Mouse (Mus musculus) testis, adult 2 months (tissue): ENCODE data around the gene Fgfr1op2. TPM values are rescaled to one million over a fixed set of nuclear protein-coding genes. Genes with fewer than 3 reads are reported as not detected.

Experiments used
- H3K27ac ChIP-seq: fragments of 200-500 bp; 2 replicates; pipeline ENCODE4 v1.5.1; 2012; ENCODE audit warnings: low read depth, low read length; ENCODE audit not compliant: control insufficient read depth, insufficient read depth
- H3K27me3 ChIP-seq: fragments of 200-500 bp; 2 replicates; pipeline ENCODE4 v1.6.1; 2012; ENCODE audit warnings: mild to moderate bottlenecking, low read length, moderate library complexity; ENCODE audit not compliant: control insufficient read depth, insufficient read depth
- H3K36me3 ChIP-seq: fragments of 200-500 bp; 2 replicates; pipeline ENCODE4 v1.6.1; 2012; ENCODE audit warnings: mild to moderate bottlenecking, low read length; ENCODE audit not compliant: control insufficient read depth, insufficient read depth
- H3K4me1 ChIP-seq: fragments of 200-500 bp; 2 replicates; pipeline ENCODE4 v1.6.1; 2012; ENCODE audit warnings: low read length; ENCODE audit not compliant: control insufficient read depth, insufficient read depth
- H3K4me3 ChIP-seq: fragments of 200-500 bp; 2 replicates; pipeline ENCODE4 v1.5.1; 2012; ENCODE audit warnings: low read depth, mild to moderate bottlenecking, low read length, moderate library complexity, mixed read lengths; ENCODE audit not compliant: control insufficient read depth
- CTCF ChIP-seq: fragments of 200-500 bp; IDR thresholded peaks from 2 replicates; pipeline ENCODE4 v1.5.1; 2012; ENCODE audit warnings: low read depth, mild to moderate bottlenecking, inconsistent platforms, low read length, moderate library complexity; ENCODE audit not compliant: control insufficient read depth, insufficient read depth, insufficient replicate concordance
- POLR2A ChIP-seq: fragments of 200-500 bp; IDR thresholded peaks from 2 replicates; pipeline ENCODE4 v1.6.1; 2012; ENCODE audit warnings: low read depth, mild to moderate bottlenecking, inconsistent platforms, low read length, moderate library complexity; ENCODE audit not compliant: control insufficient read depth
- polyA plus RNA-seq: library from polyadenylated mRNA; depleted of rRNA; stranded (reverse); fragments of >200 nt; gene quantifications from 2 replicates; pipeline ENCODE4 v1.2.3, GENCODE M21; 2012

Gene Fgfr1op2
- polyA plus RNA-seq, 1 experiment, result 154 TPM

- no peaks in the 10 kb centered on the region for H3K27me3 ChIP-seq
- H3K36me3 ChIP-seq, result no peaks in the 10 kb centered on the region
- H3K4me1 ChIP-seq, result no peaks in the 10 kb centered on the region
- no peak overlapping the region for H3K27ac ChIP-seq
- H3K4me3 ChIP-seq, result no peak overlapping the region
- no peak for TF ChIP-seq POLR2A
- no peak for TF ChIP-seq CTCF
Observed at GRCm38 (mm10) chr6:146616670-146617069, 39.7 kb downstream of the Fgfr1op2 start.

- no peak overlapping the region for H3K27ac ChIP-seq
- peaks cover 3% of the 10 kb centered on the region; the same call in 1 of the 2 replicates for H3K4me1 ChIP-seq
- TF ChIP-seq CTCF (no peak), POLR2A (no peak)
- no peak overlapping the region for H3K4me3 ChIP-seq
- H3K27me3 ChIP-seq, result no peaks in the 10 kb centered on the region
- H3K36me3 ChIP-seq, result no peaks in the 10 kb centered on the region
Observed at GRCm38 (mm10) chr6:146628123-146628522, 51.1 kb downstream of the Fgfr1op2 start.

GRCm38 (mm10) chr6:146629781-146630756 lies 53.1 kb downstream of the Fgfr1op2 start:
- H3K27ac ChIP-seq, result no peak overlapping the region
- H3K4me1 ChIP-seq, result no peaks in the 10 kb centered on the region; the same call in 1 of the 2 replicates
- no peaks in the 10 kb centered on the region for H3K36me3 ChIP-seq
- TF ChIP-seq POLR2A (no peak), CTCF (no peak)
- no peaks in the 10 kb centered on the region for H3K27me3 ChIP-seq
- H3K4me3 ChIP-seq, result no peak overlapping the region

- Histone ChIP-seq H3K27me3 (no peaks in the 10 kb centered on the region), H3K36me3 (no peaks in the 10 kb centered on the region), H3K4me3 (no peak overlapping the region), H3K4me1 (no peaks in the 10 kb centered on the region; the same call in 1 of the 2 replicates), H3K27ac (no peak overlapping the region)
- no peak for TF ChIP-seq POLR2A
- no peak for TF ChIP-seq CTCF
Observed at GRCm38 (mm10) chr6:146630961-146631360, 54.0 kb downstream of the Fgfr1op2 start.

- Histone ChIP-seq H3K4me1 (no peaks in the 10 kb centered on the region; the same call in 1 of the 2 replicates), H3K27me3 (no peaks in the 10 kb centered on the region), H3K4me3 (no peak overlapping the region), H3K36me3 (no peaks in the 10 kb centered on the region), H3K27ac (no peak overlapping the region)
- TF ChIP-seq CTCF (no peak), POLR2A (no peak)
Observed at GRCm38 (mm10) chr6:146631847-146632246, 54.8 kb downstream of the Fgfr1op2 start.

GRCm38 (mm10) chr6:146632403-146632802 lies 55.4 kb downstream of the Fgfr1op2 start:
- Histone ChIP-seq H3K4me1 (no peaks in the 10 kb centered on the region; the same call in 1 of the 2 replicates), H3K27ac (no peak overlapping the region), H3K4me3 (no peak overlapping the region), H3K27me3 (no peaks in the 10 kb centered on the region), H3K36me3 (no peaks in the 10 kb centered on the region)
- no peak for TF ChIP-seq POLR2A
- no peak for TF ChIP-seq CTCF

GRCm38 (mm10) chr6:146633097-146633496 lies 56.1 kb downstream of the Fgfr1op2 start:
- H3K27ac ChIP-seq, result no peak overlapping the region
- no peaks in the 10 kb centered on the region; the same call in 1 of the 2 replicates for H3K4me1 ChIP-seq
- H3K27me3 ChIP-seq, result no peaks in the 10 kb centered on the region
- H3K4me3 ChIP-seq, result no peak overlapping the region
- TF ChIP-seq CTCF, result no peak
- TF ChIP-seq POLR2A, result no peak
- H3K36me3 ChIP-seq, result no peaks in the 10 kb centered on the region
